Mouse (Mus musculus) stomach, embryonic 16.5 days (tissue): ENCODE results near the gene Rnf130. TPM values are rescaled to one million over a fixed set of nuclear protein-coding genes. Genes with fewer than 3 reads are reported as not detected.

Experiments used
- ATAC-seq: fragments of 200-750 bp; cut with Nextera tagmentation; 2 replicates; pipeline ENCODE4 v1.8.0; 2017; ENCODE audit warnings: moderate number of reproducible peaks, moderate TSS enrichment; ENCODE audit not compliant: insufficient read depth, low FRiP score
- H3K27ac ChIP-seq: fragments of 300-500 bp; sonication (generic); 2 replicates; pipeline ENCODE4 v1.5.1; 2014; ENCODE audit warnings: low read length
- H3K27me3 ChIP-seq: fragments of 300-500 bp; sonication (generic); 2 replicates; pipeline ENCODE4 v1.6.1; 2014; ENCODE audit warnings: low read length, control low read depth, mixed read lengths; ENCODE audit not compliant: control insufficient read depth, insufficient read depth
- H3K36me3 ChIP-seq: fragments of 300-500 bp; sonication (generic); 2 replicates; pipeline ENCODE4 v1.6.1; 2014; ENCODE audit warnings: low read length; ENCODE audit not compliant: control insufficient read depth, insufficient read depth
- H3K4me1 ChIP-seq: fragments of 300-500 bp; sonication (generic); 2 replicates; pipeline ENCODE4 v1.6.1; 2014; ENCODE audit warnings: low read length, control low read depth, mixed read lengths; ENCODE audit not compliant: control insufficient read depth, insufficient read depth
- H3K4me2 ChIP-seq: fragments of 300-500 bp; sonication (generic); 2 replicates; pipeline ENCODE4 v1.6.1; 2014; ENCODE audit warnings: low read depth, low read length, mixed read lengths
- H3K4me3 ChIP-seq: fragments of 300-500 bp; sonication (generic); replicated peaks from 2 replicates; pipeline ENCODE4 v1.5.1; 2014; ENCODE audit warnings: mild to moderate bottlenecking, low read length
- H3K9ac ChIP-seq: fragments of 300-500 bp; sonication (generic); 2 replicates; pipeline ENCODE4 v1.6.1; 2014; ENCODE audit warnings: low read length
- H3K9me3 ChIP-seq: fragments of 300-500 bp; sonication (generic); replicated peaks from 2 replicates; pipeline ENCODE4 v1.6.1; 2016; ENCODE audit warnings: low read length, control low read depth; ENCODE audit not compliant: control insufficient read depth
- WGBS: fragments of 180-500 bp; shearing (Covaris S2); extraction: QIAGEN DNeasy Blood & Tissue Kit; methylation state at CpG from one replicate; pipeline ENCODE4 v1.1.7; 2014; 5-methylcytosine and 5-hydroxymethylcytosine counted together
- microRNA counts: library from miRNA; unstranded; fragments of <30 nt; microRNA quantifications from one replicate; lab custom pipeline; 2016
- microRNA-seq: library from miRNA; unstranded; fragments of <30 nt; microRNA quantifications from one replicate; pipeline ENCODE4, GENCODE M21; 2016
- polyA plus RNA-seq: library from polyadenylated mRNA; unstranded; fragments of >200 nt; fragmentation: Nextera tagmentation; extraction: Ambion mirVana; gene quantifications from 2 replicates; pipeline ENCODE4 v1.2.1, GENCODE M21; 2015

Gene Rnf130
- polyA plus RNA-seq, 1 experiment from 2014 or later: 21.3 TPM

GRCm38 (mm10) chr11:50149603-50150150 lies 124.5 kb downstream of the Rnf130 start:
- H3K4me1 ChIP-seq: no peaks in the 10 kb centered on the region
- no peak overlapping the region for H3K4me2 ChIP-seq
- no peaks in the 10 kb centered on the region for H3K27me3 ChIP-seq
- H3K4me3 ChIP-seq: no peak overlapping the region
- H3K27ac ChIP-seq: no peak overlapping the region
- no peak for ATAC-seq
- no peaks in the 10 kb centered on the region for H3K9me3 ChIP-seq
- 82% methylated on average over 9 of the region's 9 CpGs for WGBS
- peaks cover 53% of the 10 kb centered on the region for H3K36me3 ChIP-seq
- no peak overlapping the region for H3K9ac ChIP-seq

- Histone ChIP-seq H3K27ac (no peak overlapping the region), H3K27me3 (no peaks in the 10 kb centered on the region), H3K4me3 (no peak overlapping the region), H3K9ac (no peak overlapping the region), H3K9me3 (no peaks in the 10 kb centered on the region), H3K36me3 (peaks cover 38% of the 10 kb centered on the region), H3K4me1 (no peaks in the 10 kb centered on the region), H3K4me2 (no peak overlapping the region)
- ATAC-seq: 0 out of 2 replicates have a peak, but pooled peaks have one; percentile 22
- WGBS: 84% methylated on average over 3 of the region's 3 CpGs
Measured at GRCm38 (mm10) chr11:50151374-50151773, 126.2 kb downstream of the Rnf130 start.

DNA sequence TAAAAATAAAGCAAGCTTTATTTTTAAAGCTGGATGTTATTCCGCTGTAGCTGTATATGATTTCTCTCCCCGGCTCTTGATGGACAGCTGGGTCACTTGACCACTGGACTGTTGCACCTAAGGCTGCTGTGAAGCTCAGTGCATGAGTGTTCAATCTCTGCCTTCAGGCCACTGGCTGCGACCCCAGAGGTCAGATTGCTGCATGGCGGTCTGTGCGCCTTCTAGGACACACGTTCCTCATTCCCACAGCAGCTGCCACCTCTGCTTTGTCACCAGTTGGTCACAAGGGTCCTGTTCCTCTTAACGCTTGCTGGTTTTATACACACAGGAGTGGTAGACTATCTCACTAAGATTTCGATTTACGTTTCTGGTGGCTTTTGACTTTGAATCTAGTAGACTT lies 129.0 kb downstream of the Rnf130 start:
- no peaks in the 10 kb centered on the region for H3K4me1 ChIP-seq
- H3K9me3 ChIP-seq: no peaks in the 10 kb centered on the region
- 69% methylated on average over 9 of the region's 9 CpGs for WGBS
- peaks cover 53% of the 10 kb centered on the region for H3K36me3 ChIP-seq
- H3K27ac ChIP-seq: no peak overlapping the region
- no peak overlapping the region for H3K4me2 ChIP-seq
- no peak overlapping the region for H3K9ac ChIP-seq
- H3K4me3 ChIP-seq: no peak overlapping the region
- ATAC-seq: no peak
- no peaks in the 10 kb centered on the region for H3K27me3 ChIP-seq

MicroRNAs encoded within 50 kb of the gene (microRNA counts, 519-probe panel; counts per million panel counts)
- microRNA mmu-miR-340-3p (lab: Ali Mortazavi, UCI) (2,219 counts per million, percentile 47 among the panel's probes with 10 or more counts), microRNA mmu-miR-340-5p (lab: Ali Mortazavi, UCI) (3,451 counts per million, percentile 79 among the panel's probes with 10 or more counts)

Small RNA genes within 50 kb of the gene (microRNA-seq; reads per million reads assigned to microRNA genes)
- 248 reads per million, percentile 64 among the genes with 10 or more reads in this experiment for gene Mir340

Other genes with a start within 250 kb of the Rnf130 start
- gene Gfpt2, start 231.2 kb upstream of the Rnf130 start, polyA plus RNA-seq: 9.4 and 9.6 TPM in 2 replicates
- gene Mapk9, start 178.6 kb upstream of the Rnf130 start, polyA plus RNA-seq: 26.5 and 31.1 TPM in 2 replicates
- 0.40 and 0.50 TPM in 2 replicates for gene Rasgef1c, start 123.5 kb upstream of the Rnf130 start, polyA plus RNA-seq
- gene Tbc1d9b, start 106.0 kb downstream of the Rnf130 start, polyA plus RNA-seq: 35.9 and 38.6 TPM in 2 replicates
- gene Mrnip, start 149.1 kb downstream of the Rnf130 start, polyA plus RNA-seq: 11.9 and 12.5 TPM in 2 replicates
- gene Sqstm1, start 185.5 kb downstream of the Rnf130 start, polyA plus RNA-seq: 202 and 225 TPM in 2 replicates
- 5.6 and 5.9 TPM in 2 replicates for gene Mgat4b, start 185.5 kb downstream of the Rnf130 start, polyA plus RNA-seq
- gene Ltc4s, start 213.3 kb downstream of the Rnf130 start, polyA plus RNA-seq: 3.5 and 5.9 TPM in 2 replicates